Mouse (Mus musculus) thymus, adult 2 months (tissue): ENCODE data around the gene Gm14305.
"Not testable (repeated sequence)": the region's sequence is repeated elsewhere in the genome, so short reads cannot be mapped to it uniquely, and the experiment has no call there.

ENCODE experiments used
- CTCF ChIP-seq: fragments of 200-500 bp; IDR thresholded peaks from 2 replicates; pipeline ENCODE4 v1.5.1; 2012; ENCODE audit warnings: mild to moderate bottlenecking, control low read depth, low read length, moderate library complexity, borderline replicate concordance; ENCODE audit not compliant: control insufficient read depth, poor library complexity, insufficient read depth; ENCODE audit errors: extremely low read depth
- POLR2A ChIP-seq: fragments of 200-500 bp; IDR thresholded peaks from 2 replicates; pipeline ENCODE4 v1.6.1; 2012; ENCODE audit warnings: mild to moderate bottlenecking, low read length, control low read depth, moderate library complexity; ENCODE audit not compliant: control insufficient read depth, poor library complexity, insufficient read depth; ENCODE audit errors: extremely low read depth

DNA sequence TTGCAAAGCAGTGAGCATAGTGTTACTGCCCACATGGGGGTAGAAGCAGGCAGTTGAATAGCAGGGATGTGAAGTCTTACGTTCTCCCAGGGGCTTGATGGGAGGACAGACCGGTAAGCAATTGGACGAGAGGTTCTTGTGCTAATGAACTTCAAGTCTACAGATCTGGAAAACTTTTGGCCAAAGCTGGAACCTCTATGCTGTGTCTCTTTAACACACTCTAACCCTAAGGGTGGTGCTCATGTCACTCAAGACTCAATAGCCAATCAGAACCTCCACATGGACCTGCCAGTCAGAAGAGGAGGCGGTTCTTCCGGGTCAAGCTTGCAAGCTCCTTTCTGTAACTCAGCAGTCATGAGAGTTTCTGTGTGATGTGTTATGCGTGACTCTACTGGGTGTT, 37.9 kb upstream of the Gm14305 start, which contains the start of gene Zfp973:
- TF ChIP-seq CTCF, POLR2A: not testable (repeated sequence)
